Mouse (Mus musculus) left cerebral cortex, adult 9 months (tissue): ENCODE results near the gene Gm47289.

Source experiments
- DNase-seq, 2 experiments: peaks; one replicate each; pipeline ENCODE4 v3.0.0; 2022; ENCODE audit warnings: low spot score in 2 of 2

Gene Gm47289

GRCm38 (mm10) chr9:119156278-119157201 is 2.4 kb upstream of the Gm47289 start, which contains the start of gene Acaa1b:
TSS of gene Acaa1b (minus strand) at chr9:119157093.
- peak in 1 of 2 experiments; percentile 70 for DNase-seq

- DNase-seq, result no peak
These were observed 1.7 kb downstream of the Gm47289 start for GRCm38 (mm10) chr9:119160689-119161088.

GRCm38 (mm10) chr9:119164743-119165142 is 5.8 kb downstream of the Gm47289 start:
- DNase-seq, result no peak

- no peak for DNase-seq
These were observed 6.6 kb downstream of the Gm47289 start for GRCm38 (mm10) chr9:119165548-119165947.

- DNase-seq, result no peak
These were observed 8.6 kb downstream of the Gm47289 start for GRCm38 (mm10) chr9:119167608-119168007.

GRCm38 (mm10) chr9:119179292-119179691 is 20.3 kb downstream of the Gm47289 start:
- no peak for DNase-seq

GRCm38 (mm10) chr9:119181241-119181728 is 22.3 kb downstream of the Gm47289 start:
- DNase-seq, result no peak

- peak in 1 of 2 experiments; percentile 25 for DNase-seq
These were observed 33.4 kb downstream of the Gm47289 start for GRCm38 (mm10) chr9:119192202-119192990.

- no peak for DNase-seq
These were observed 40.3 kb downstream of the Gm47289 start for GRCm38 (mm10) chr9:119199151-119199861.

- DNase-seq, result no peak
These were observed 42.7 kb downstream of the Gm47289 start for GRCm38 (mm10) chr9:119201653-119202052.

- DNase-seq, result no peak
These were observed 44.7 kb downstream of the Gm47289 start for GRCm38 (mm10) chr9:119203617-119204016.

GRCm38 (mm10) chr9:119205756-119206155 is 46.8 kb downstream of the Gm47289 start:
- no peak for DNase-seq

- DNase-seq, result no peak
These were observed 47.7 kb downstream of the Gm47289 start for GRCm38 (mm10) chr9:119206666-119207065.

- DNase-seq, result no peak
These were observed 48.2 kb downstream of the Gm47289 start for GRCm38 (mm10) chr9:119207113-119207512.

GRCm38 (mm10) chr9:119208998-119209397 is 50.0 kb downstream of the Gm47289 start, which contains the start of gene Slc22a13:
TSS of gene Slc22a13 (minus strand) at chr9:119209098.
- no peak for DNase-seq
